Mouse (Mus musculus) ovary, postnatal 14 days (tissue): ENCODE data around the gene Pawr.
"Not testable (repeated sequence)": the region's sequence is repeated elsewhere in the genome, so short reads cannot be mapped to it uniquely, and the experiment has no call there.

ENCODE experiments used
- DNase-seq: peaks from one replicate; pipeline ENCODE4 v3.0.0; 2022; ENCODE audit warnings: low spot score

The Pawr gene

DNA sequence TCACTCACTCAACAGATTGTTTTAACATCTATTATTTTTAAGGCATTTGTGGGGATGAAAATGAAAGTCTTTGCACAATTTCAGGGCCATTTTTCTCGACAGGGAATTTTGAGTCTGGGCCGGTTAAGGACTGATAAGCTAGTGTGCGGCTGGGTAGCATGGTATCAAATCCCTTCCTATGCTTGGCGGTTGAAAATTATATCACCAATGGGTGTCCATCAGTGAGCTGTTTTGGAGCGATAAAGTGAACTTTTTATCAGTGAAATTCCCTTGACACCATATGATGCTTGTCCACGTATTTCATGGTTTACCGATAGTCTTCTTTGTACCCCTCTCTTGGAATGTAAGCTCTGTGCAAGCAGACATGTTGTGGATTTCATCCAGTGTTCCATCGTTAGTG, 17.5 kb upstream of the Pawr start:
- no peak for DNase-seq

GRCm38 (mm10) chr10:108315236-108315635, 16.7 kb upstream of the Pawr start:
- no peak for DNase-seq

GRCm38 (mm10) chr10:108328356-108328755, 3.6 kb upstream of the Pawr start:
- DNase-seq = no peak

DNA sequence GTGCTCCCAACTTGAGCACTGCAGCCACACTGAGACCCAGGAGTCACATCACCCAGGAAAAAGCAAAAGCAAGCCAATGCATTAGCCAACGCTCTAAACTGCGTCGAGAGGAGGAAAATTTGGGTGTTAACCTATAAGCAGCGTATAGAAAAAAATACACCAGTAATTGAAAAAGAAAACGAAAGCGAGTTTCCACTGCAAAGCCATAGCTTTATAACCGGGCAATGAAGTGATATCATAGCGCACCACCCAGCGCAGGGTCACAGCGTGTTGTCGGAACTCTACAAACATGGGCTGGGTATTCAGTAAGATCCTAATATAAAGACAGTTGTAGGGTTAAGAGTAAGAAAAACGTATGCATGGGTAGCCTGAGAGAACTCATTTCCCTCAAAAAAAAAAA, 2.9 kb upstream of the Pawr start:
- no peak for DNase-seq

- DNase-seq = no peak
These were observed 2.1 kb upstream of the Pawr start for GRCm38 (mm10) chr10:108329771-108330170.

DNA sequence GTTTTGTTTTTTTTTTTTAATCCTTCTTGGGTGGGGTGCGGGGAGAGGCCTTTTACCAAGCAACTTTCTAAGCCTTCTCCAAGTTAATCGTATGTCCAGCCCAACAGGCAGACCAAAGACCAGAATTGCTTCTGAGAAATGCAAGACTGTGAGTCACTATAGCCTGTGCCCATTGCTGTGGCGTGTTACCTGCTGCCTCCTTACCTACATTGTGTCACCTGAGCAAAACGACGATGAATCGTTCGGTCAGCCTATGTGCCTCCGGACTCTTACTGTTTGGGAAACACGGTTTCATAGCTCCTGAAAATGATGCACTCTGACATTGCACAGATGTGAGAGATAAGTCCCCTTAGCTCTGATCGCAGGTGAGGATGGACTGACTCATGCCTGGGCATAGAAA, 957 bp upstream of the Pawr start:
- DNase-seq = no peak

- DNase-seq = peak; percentile 46
These were observed 935 bp downstream of the Pawr start for GRCm38 (mm10) chr10:108332571-108333541.

DNA sequence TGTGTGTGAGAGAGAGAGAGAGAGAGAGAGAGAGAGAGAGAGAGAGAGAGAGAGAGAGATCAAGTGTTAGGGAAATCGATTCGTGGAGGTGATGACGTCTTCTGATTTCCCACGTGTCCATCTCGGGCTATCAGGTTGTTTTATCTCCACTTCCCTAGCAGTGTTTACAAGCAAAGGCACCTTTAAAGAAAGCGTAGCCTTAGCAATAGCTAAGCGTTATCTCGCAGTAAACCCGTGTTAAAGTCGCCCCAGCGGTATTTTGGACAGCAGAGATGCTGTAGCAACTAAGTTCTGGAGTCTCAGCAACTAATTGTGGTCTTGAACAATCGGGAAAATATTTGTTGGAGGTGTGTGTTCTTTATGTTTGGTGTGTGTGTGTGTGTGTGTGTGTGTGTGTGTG, 1.7 kb downstream of the Pawr start:
- DNase-seq = no peak

DNA sequence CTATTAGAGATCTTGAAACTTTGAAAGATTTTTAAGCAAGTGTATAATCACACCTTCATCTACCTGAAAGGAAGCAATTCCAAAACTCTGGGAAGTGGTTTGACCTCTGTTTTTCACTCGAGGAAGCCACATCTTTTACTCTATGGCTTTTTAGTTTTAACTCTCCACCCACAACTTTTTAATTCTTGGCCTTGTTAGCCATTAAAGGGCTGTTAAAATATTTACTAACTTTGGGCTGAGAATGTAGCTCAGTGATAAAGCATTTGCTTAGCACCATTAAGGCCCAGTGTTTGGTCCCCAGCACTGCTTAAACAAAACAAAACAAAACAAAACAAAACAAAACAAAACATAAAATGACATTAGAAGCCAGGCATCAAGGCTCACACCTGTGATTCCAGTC, 2.2 kb downstream of the Pawr start:
- no peak for DNase-seq

DNA sequence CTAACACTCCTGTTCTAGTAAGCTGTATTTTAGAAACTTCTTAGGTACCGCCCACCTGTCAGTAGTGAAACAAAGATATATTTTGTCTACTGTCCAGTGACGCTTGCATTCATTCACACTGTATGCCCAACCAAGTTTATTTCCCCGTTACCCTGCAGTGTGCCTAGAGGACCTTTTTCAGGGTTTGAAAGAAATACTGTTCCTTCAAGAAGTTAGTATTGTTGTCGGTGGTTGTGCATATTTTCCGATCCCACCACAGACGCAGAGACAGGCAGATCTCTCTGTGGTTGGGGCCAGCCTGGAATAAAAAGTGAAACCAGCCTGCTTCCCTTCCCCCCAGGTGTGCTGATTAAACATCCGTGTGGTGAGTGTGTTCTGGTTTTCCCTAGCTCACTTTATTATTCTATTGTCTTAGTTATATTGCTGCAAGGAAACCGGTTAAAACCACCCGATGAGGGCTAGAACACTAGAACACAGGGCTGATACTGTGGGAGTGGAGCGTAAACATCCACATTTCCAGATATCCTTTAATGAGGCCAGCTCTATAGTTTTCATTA, 3.9 kb downstream of the Pawr start:
- DNase-seq = no peak

DNA sequence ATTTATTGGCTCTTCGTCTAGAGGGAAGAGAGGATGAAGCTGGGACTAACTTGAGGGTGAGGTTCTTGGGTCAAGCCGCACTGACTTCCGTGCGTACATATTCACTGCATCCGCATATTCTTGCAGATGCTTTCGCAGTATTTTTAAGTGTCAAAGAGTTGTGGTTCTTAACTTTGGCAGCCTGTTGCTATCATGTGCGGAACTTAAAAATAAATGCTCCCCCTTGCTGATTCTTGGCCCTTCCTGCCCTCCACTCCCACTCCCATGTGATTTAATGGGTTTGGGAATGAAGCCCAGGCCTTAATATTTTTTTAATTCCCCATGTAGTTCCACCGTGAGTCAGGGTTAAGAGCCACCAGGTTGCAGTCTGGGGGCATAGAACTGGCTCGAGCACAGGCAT, 4.7 kb downstream of the Pawr start:
- peak; percentile 21 for DNase-seq

DNA sequence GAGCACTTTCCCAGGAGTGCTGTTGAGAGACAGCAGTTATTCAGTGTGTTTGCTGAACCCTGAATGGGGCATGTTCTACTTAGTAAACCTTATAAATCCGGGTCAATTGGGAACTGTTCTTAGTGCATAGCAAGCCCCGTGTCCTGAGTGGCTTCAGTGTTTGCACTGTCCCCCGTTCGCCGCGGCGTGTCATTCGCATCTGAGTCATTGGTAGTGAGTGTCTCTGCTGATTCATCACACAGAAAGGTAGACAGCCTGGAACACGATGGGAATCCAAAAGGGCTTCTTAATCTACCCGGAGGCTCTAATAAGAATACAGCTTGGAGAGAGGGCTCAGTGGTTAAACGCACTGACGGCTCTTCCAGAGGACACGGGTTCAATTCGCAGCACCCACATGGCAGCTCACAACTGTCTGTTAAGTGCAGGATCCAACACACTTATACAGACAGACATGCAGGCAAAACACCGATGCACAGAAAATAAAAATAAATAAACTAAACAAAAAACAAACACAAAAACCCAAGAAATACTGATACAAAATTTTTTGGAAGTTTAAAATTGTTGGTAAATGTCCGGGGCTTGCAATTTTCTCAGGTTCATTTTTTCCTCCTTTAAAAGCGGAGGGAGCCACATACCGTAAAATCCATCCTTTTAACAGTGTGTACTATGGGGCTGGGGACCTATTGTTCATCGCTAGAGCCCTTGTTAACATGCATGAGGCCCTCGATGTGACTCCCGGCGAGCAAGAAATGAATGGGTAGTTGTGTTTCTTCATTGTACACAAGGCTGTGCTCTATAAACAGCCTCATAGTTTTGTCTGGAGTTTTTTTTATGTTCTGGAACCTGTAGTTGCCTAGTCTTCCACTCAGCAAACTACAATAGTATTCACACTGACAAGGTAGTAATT, 6.4 kb downstream of the Pawr start:
- no peak for DNase-seq

- DNase-seq = no peak
These were observed 7.2 kb downstream of the Pawr start for GRCm38 (mm10) chr10:108339118-108339517.

- no peak for DNase-seq
These were observed 8.0 kb downstream of the Pawr start for GRCm38 (mm10) chr10:108339872-108340271.

DNA sequence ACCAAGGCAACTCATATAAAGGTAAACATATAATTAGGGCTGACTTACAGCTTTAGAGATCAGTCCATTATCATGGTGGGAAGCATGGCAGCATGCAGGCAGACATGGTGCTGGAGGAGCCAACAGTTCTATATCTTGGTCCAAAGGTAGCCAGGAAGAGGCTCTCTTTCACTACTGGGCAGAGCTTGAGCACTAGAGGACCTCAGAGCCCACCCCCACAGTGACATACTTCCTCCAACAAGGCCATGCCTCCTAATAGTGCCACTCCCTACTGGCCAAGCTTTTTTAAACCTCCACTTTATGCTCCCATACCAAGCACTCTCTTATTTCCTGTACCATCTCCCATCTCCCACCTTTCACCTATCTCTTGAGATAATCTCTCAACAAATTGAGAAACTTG, 11.8 kb downstream of the Pawr start:
- no peak for DNase-seq

GRCm38 (mm10) chr10:108345123-108345522, 13.2 kb downstream of the Pawr start:
- no peak for DNase-seq

DNA sequence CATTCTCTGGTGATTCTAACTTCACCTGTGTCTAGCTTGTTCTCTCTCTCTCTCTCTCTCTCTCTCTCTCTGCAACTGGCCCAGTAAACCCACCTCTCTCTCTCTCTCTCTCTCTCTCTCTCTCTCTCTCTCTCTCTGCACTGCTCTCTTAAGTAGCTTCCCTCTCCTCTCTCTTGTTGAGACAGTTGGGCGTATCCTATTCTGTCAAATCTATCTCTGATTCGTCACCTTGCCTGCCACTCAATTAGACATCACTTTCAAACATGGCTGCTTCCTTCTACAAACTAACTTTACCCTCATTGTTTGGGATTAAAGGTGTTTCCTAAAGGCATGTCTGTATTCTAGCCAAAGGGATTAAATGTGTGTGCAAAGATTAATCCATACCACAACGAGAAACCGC, 14.4 kb downstream of the Pawr start:
- not testable (repeated sequence) for DNase-seq

- no peak for DNase-seq
These were observed 18.5 kb downstream of the Pawr start for GRCm38 (mm10) chr10:108350125-108351070.

DNA sequence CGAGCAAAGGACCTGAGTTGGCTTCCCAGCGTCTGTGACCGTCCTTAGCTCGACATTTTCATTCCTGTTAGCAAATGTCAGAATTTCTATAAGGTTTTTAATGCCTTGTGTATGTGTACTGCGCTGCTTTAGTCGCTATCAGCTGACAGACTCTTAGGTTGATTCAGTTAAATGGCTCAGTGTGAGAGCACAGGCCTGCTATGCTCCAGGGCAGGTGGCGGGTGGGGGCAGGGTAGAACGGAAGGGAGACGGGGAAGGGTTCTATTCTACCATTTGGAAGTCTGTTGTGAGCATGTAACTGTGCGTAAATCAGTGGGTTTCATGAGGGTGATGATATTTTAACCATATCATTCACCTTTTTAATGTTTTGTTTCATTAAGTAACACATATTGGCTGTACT, 21.0 kb downstream of the Pawr start:
- DNase-seq = no peak

DNA sequence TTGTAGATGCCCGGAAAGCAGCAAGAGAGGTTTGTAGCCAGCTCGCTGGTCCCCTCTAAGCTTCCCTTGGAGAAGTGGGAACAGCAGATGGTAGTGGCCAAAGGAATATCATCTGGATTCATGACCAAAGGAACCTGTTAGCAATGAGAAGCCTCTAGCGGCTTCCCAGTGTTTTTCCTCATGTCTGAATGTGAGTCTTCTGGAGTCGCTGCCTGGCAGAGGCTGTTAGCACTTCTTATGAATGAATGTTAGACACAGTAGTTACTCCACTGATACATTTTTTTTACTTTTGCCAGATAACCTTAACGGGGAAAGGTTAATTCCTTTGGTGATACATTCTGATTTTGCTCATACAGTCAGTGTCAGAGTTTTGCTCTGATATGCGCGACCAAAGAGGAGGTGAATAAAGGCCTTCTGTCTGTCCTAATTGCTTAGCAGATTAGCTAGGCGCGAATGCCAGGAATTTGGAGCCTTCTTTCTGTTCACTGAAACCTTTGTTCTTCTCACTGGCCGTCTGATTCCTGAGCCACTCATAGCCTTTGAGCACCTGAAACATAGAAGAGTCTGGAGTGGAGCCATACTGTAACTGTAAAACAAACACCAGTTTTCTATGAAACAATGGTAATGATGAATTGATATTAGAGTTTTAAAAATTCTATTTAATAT, 22.9 kb downstream of the Pawr start:
- DNase-seq = no peak

DNA sequence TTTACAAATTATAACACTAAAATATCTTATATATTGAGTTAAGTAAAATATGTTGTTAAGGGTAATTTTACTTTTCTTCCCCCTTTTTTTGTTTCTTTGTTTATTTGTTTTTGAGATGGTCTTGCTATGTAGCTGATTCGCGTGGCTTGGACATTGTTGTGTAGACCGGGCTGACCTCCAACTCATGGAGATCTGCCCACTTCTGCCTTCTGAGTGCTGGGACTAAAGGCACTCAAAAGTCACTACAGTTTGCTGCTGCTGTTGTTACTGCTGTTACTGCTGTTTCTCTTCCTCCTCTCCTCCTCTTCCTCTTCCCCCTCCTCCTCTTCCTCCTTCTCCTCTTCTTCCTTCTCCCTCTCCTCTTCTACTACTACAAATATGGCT, 23.5 kb downstream of the Pawr start:
- DNase-seq = no peak
